Mouse (Mus musculus) cerebellum, adult 8-10 months (tissue): ENCODE measurements around the gene Gm44596.
A peak's percentile ranks its signal among the peaks of the same experiment; 100 is the strongest.

Source experiments
- DNase-seq: peaks from one replicate; pipeline ENCODE4 v3.0.0; 2022

Gene Gm44596

DNA sequence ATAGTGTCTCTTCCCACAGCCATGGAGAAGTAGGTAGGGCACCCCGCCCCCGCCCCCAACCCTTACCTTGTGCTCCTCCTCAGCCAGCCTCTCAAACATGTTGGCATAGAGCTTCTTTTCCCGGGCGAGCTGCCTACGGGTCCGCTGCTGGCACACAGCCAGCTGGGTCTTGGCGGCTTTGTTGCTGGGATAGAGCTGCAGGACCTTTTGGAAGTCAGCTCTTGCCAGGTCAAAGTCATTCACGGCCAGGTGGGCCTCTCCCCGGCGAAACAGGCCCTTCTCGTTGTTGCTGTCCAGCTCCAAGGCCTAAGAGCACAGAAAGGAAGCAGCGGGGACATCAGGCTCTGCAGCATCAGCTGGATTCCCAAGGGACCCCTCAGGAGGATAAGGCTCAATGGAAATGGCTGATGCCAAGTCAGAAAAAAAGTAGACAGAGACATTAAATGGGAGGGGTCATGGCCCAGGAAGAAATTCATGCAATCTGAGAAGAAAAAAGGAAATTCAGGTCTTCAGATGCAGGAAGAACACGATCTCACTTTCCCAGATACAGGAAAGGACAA lies 57.1 kb downstream of the Gm44596 start:
- peak; percentile 63 for DNase-seq

- DNase-seq = peak; percentile 55
Measured at GRCm38 (mm10) chr6:128433566-128433965, 58.3 kb downstream of the Gm44596 start.

- DNase-seq = peak; percentile 71
Measured at GRCm38 (mm10) chr6:128435474-128435873, 60.2 kb downstream of the Gm44596 start.

- DNase-seq = no peak
Measured at GRCm38 (mm10) chr6:128436356-128437005, 61.2 kb downstream of the Gm44596 start.

DNA sequence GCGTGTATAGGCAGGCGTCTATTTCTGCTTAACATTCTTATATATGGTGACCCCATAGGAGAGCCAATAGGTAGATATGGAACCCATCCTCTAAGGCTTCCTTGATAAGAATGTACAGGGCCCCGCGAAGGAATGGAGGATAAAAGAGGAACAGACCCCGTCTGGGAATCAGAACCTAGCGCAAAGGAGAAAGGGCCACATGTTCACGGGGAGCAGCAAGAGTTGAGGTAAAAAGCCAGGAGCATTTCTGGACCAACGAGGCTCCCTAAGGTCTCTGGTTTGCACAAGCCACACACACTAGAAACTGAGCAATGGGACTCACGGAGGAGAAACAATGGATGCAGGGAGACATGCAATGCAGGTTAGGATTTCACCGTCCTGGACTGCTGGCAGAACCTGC lies 62.0 kb downstream of the Gm44596 start:
- DNase-seq = no peak

DNA sequence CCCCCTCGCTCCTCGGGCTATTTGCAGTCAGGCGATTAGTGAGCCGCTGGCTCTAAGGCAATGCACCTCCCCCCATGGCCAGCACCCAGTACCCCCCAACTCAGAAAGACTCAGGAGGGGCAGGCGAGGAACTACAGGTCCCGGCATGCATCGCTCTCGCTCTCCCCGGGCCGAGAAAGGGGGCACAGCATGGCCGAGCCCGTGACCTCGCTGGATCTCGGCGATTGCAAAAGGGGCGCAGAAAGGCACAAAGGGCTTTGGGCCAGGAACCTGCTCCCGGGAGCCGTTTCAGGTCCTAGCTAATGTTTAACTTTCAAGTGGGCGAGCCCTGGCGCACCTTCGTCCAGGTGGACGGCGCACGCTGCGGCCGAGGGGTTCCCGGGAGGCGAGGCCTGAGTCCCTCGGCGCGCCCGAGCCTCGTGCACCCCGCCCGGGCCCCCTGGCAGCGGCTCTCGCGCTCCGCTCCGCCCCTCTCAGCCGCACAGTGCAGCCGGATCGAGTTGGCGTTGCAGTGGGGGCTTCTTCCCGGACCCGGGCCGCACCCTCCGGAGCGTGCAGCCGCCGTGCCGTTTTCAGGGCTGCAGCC lies 62.5 kb downstream of the Gm44596 start:
- peak; percentile 69 for DNase-seq

DNA sequence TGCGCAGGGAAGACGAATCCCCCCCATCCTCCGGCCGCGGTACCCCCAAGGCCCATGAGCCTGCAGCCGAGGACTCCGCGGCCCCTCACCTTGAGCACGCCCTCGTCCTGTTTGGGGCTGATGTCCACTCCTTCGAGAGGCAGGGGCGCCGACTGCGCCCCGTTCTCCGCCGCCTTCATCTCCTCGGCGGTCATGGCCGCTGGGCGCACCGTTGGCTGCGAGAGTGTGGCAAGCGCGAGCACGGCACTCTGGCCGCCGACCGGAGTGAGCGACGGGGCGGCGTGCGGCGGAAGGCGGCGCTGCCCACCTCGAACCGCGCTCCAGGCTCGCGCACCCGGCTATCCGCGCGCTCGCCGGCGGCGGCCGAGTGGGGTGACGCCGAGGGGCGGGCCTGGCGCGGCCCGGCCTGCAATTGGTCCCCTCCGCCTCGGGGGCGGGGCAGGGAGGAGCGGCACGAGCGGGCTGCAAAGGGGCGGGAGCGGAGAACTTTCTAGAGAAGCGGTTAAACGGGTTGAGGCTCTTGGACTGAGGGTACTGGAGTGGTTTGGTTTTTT lies 63.1 kb downstream of the Gm44596 start, which contains the start of gene Fkbp4:
Gene Fkbp4, minus strand, starts transcription at position 361 of the 554 bp plus-strand sequence.
- peak; percentile 92 for DNase-seq

DNA sequence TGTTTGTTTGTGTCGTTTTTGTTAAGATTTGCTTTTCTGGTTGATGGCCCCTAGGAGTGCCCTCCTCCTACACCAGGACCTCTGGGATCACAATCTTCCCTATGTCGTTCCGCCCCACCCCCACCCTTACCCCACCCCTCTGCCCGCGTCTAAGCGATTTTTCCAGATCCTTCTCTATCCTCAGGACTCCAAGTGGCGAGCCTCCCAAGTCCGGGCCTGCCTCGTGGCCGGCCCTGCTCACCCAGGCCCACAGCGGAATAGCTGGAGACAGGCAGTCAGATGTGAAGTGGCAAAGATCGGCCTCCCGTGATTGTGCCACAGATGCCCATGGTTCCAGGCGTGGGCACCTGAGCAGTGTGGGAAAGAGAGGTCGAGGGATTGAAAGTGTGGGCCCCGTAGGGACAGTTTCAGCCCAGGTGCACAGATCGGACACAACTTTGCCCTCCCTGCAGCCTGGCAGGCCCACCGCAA lies 63.6 kb downstream of the Gm44596 start:
- DNase-seq = peak; percentile 50

- DNase-seq = no peak
Measured at GRCm38 (mm10) chr6:128440238-128440637, 64.9 kb downstream of the Gm44596 start.

DNA sequence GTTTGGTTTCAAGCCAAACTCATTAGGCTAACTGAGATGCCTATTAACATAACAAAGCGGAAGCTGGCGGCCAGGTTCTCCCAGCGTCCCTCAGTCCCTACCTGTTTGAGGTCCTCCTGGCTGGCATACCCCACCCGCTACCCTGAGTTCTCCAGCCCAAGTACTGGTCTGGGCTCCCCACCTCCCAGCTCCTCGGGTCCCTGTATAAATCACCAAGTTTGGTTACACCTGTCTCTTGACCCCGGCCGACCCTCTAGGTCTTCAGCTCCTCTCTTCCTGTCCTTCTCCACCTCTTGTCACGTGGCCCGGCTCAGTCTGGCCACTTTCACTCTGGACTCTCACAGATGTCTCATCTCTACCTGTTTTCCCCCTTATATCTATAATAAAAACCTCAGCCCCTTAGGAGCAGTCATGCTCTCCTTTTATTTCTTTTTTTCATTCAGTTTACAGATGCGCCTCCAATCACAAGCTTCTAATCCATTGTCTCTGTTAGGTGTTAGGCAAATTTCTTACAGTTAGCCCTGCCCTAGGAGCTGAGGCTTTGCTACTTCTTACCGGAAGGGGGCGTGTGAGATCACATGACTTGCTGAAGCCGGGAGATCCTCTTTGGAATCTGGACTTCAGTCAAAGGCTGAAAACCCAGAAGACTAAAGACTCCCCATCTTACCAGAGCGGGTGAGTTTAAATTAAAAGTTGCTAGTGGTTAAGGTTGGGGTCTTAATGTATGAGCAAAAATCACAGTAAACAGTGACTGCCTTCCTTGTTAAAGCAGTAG lies 70.6 kb downstream of the Gm44596 start:
- no peak for DNase-seq

DNA sequence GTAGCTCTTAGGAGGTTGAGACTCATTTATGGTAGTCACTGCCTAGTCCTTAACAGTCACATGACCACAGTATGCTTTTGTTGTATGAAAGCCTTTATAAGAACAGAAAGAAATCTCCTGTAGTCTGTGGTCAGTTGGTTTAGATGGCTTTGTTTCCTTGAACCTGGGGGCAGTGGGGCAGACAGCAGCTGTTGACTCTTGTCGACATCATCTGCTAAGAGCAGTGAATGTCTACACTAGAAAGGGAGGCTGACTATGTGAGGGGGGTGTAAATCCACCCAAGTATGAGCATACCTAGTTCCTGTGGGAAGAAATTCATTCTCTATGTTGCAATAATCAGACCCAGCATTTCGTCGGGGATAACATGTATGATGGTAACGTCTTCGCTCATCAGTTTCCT lies 71.8 kb downstream of the Gm44596 start:
- DNase-seq = no peak

GRCm38 (mm10) chr6:128455835-128456605 lies 80.7 kb downstream of the Gm44596 start:
- no peak for DNase-seq
